Mouse (Mus musculus) intestine, postnatal 0 days (tissue): ENCODE results near the gene Efcab9. TPM values are rescaled to one million over a fixed set of nuclear protein-coding genes. Genes with fewer than 3 reads are reported as not detected.

Experiments used
- ATAC-seq: fragments of 200-750 bp; cut with Nextera tagmentation; 2 replicates; pipeline ENCODE4 v1.8.0; 2017; ENCODE audit warnings: mild to moderate bottlenecking, moderate TSS enrichment, moderate library complexity
- H3K27ac ChIP-seq: fragments of 300-500 bp; sonication (generic); 2 replicates; pipeline ENCODE4 v1.5.1; 2014; ENCODE audit warnings: mild to moderate bottlenecking, low read depth, low read length, moderate library complexity
- H3K27me3 ChIP-seq: fragments of 300-500 bp; sonication (generic); replicated peaks from 2 replicates; pipeline ENCODE4 v1.6.1; 2014; ENCODE audit warnings: low read length, mixed read lengths; ENCODE audit not compliant: control insufficient read depth, insufficient read depth
- H3K36me3 ChIP-seq: fragments of 300-500 bp; sonication (generic); 2 replicates; pipeline ENCODE4 v1.6.1; 2014; ENCODE audit warnings: mild to moderate bottlenecking, moderate library complexity; ENCODE audit not compliant: control insufficient read depth, insufficient read depth
- H3K4me1 ChIP-seq: fragments of 300-500 bp; sonication (generic); replicated peaks from 2 replicates; pipeline ENCODE4 v1.6.1; 2014; ENCODE audit warnings: antibody characterized with exemption, low read length, mixed read lengths; ENCODE audit not compliant: control insufficient read depth, insufficient read depth
- H3K4me2 ChIP-seq: fragments of 300-500 bp; sonication (generic); replicated peaks from 2 replicates; pipeline ENCODE4 v1.6.1; 2014; ENCODE audit warnings: low read depth, mild to moderate bottlenecking, moderate library complexity
- H3K4me3 ChIP-seq: fragments of 300-500 bp; sonication (generic); 2 replicates; pipeline ENCODE4 v1.5.1; 2014; ENCODE audit warnings: low read depth, low read length
- H3K9ac ChIP-seq: fragments of 300-500 bp; sonication (generic); 2 replicates; pipeline ENCODE4 v1.6.1; 2014; ENCODE audit warnings: mild to moderate bottlenecking, low read depth, low read length
- H3K9me3 ChIP-seq: fragments of 300-500 bp; sonication (generic); 2 replicates; pipeline ENCODE4 v1.6.1; 2016; ENCODE audit warnings: mixed run types; ENCODE audit not compliant: control insufficient read depth
- CTCF ChIP-seq: sonication (generic); IDR thresholded peaks from 2 replicates; pipeline ENCODE4 v1.5.1; 2016; ENCODE audit warnings: low read depth, mild to moderate bottlenecking, control low read depth, antibody characterized with exemption, moderate library complexity
- WGBS: fragments of 180-500 bp; shearing (Covaris S2); extraction: QIAGEN DNeasy Blood & Tissue Kit; methylation state at CpG from one replicate; pipeline ENCODE4 v1.1.7; 2014; 5-methylcytosine and 5-hydroxymethylcytosine counted together
- polyA plus RNA-seq: library from polyadenylated mRNA; unstranded; fragments of >200 nt; fragmentation: Nextera tagmentation; extraction: Ambion mirVana; gene quantifications from 2 replicates; pipeline ENCODE4 v1.2.1, GENCODE M21; 2015

Gene Efcab9
- polyA plus RNA-seq = 0.21 and 0.58 TPM in 2 replicates

GRCm38 (mm10) chr11:32531871-32532764 lies at the start of gene Efcab9:
TSS of gene Efcab9 (minus strand) at chr11:32532081.
- H3K4me1 ChIP-seq = no peaks in the 10 kb centered on the region
- H3K27ac ChIP-seq = no peak within 1 kb of the TSS; the same call in 1 of the 2 replicates
- WGBS = 3% methylated on average over 33 of the region's 33 CpGs
- peak within 1 kb of the TSS; percentile 13; the same call in 1 of the 2 replicates for H3K9ac ChIP-seq
- H3K4me3 ChIP-seq = peak within 1 kb of the TSS; percentile 68
- no peaks in the 10 kb centered on the region for H3K27me3 ChIP-seq
- no peak for TF ChIP-seq CTCF
- H3K36me3 ChIP-seq = no peaks in the 10 kb centered on the region
- H3K4me2 ChIP-seq = peak within 1 kb of the TSS; percentile 98
- no peak for ATAC-seq
- no peaks in the 10 kb centered on the region for H3K9me3 ChIP-seq

- ATAC-seq = no peak
- H3K4me1 ChIP-seq = no peaks in the 10 kb centered on the region
- H3K9ac ChIP-seq = no peak overlapping the region
- no peaks in the 10 kb centered on the region for H3K27me3 ChIP-seq
- H3K36me3 ChIP-seq = no peaks in the 10 kb centered on the region; the same call in 1 of the 2 replicates
- H3K27ac ChIP-seq = no peak overlapping the region
- WGBS = 57% methylated on average over 2 of the region's 2 CpGs
- H3K4me3 ChIP-seq = no peak overlapping the region
- H3K9me3 ChIP-seq = no peaks in the 10 kb centered on the region
- H3K4me2 ChIP-seq = no peak overlapping the region
- TF ChIP-seq CTCF = no peak
Observed at GRCm38 (mm10) chr11:32581031-32581430, 49.1 kb upstream of the Efcab9 start.

GRCm38 (mm10) chr11:32580305-32580947 lies 48.5 kb upstream of the Efcab9 start:
- Histone ChIP-seq H3K9me3 (no peaks in the 10 kb centered on the region), H3K4me2 (no peak overlapping the region), H3K27me3 (no peaks in the 10 kb centered on the region), H3K9ac (no peak overlapping the region), H3K27ac (no peak overlapping the region), H3K36me3 (no peaks in the 10 kb centered on the region; the same call in 1 of the 2 replicates), H3K4me1 (no peaks in the 10 kb centered on the region), H3K4me3 (no peak overlapping the region)
- WGBS = 88% methylated on average over 16 of the region's 16 CpGs
- ATAC-seq = no peak
- TF ChIP-seq CTCF = no peak

GRCm38 (mm10) chr11:32576760-32577050 lies 44.8 kb upstream of the Efcab9 start:
- no peak overlapping the region for H3K27ac ChIP-seq
- 40% methylated on average over 5 of the region's 5 CpGs for WGBS
- no peaks in the 10 kb centered on the region for H3K4me1 ChIP-seq
- TF ChIP-seq CTCF = no peak
- H3K4me2 ChIP-seq = no peak overlapping the region
- ATAC-seq = no peak
- no peaks in the 10 kb centered on the region; the same call in 1 of the 2 replicates for H3K36me3 ChIP-seq
- H3K9ac ChIP-seq = no peak overlapping the region
- no peaks in the 10 kb centered on the region for H3K9me3 ChIP-seq
- H3K4me3 ChIP-seq = no peak overlapping the region
- no peaks in the 10 kb centered on the region for H3K27me3 ChIP-seq

- no peak for ATAC-seq
Observed at GRCm38 (mm10) chr11:32575964-32576759, 44.3 kb upstream of the Efcab9 start.

GRCm38 (mm10) chr11:32573669-32574068 lies 41.8 kb upstream of the Efcab9 start:
- no peak for ATAC-seq
- 93% methylated on average over 2 of the region's 2 CpGs for WGBS
- no peak for TF ChIP-seq CTCF
- no peaks in the 10 kb centered on the region for H3K9me3 ChIP-seq
- no peak overlapping the region for H3K9ac ChIP-seq
- H3K27me3 ChIP-seq = no peaks in the 10 kb centered on the region
- no peaks in the 10 kb centered on the region for H3K4me1 ChIP-seq
- H3K4me3 ChIP-seq = no peak overlapping the region
- H3K4me2 ChIP-seq = no peak overlapping the region
- H3K36me3 ChIP-seq = no peaks in the 10 kb centered on the region; the same call in 1 of the 2 replicates
- H3K27ac ChIP-seq = no peak overlapping the region

More at GRCm38 (mm10) chr11:32575964-32576759, 44.3 kb upstream of the Efcab9 start:
- no peaks in the 10 kb centered on the region; the same call in 1 of the 2 replicates for H3K36me3 ChIP-seq
- no peak for TF ChIP-seq CTCF
- H3K27ac ChIP-seq = no peak overlapping the region
- 66% methylated on average over 6 of the region's 6 CpGs for WGBS
- H3K9ac ChIP-seq = no peak overlapping the region
- no peak overlapping the region for H3K4me3 ChIP-seq
- H3K4me1 ChIP-seq = no peaks in the 10 kb centered on the region
- no peak overlapping the region for H3K4me2 ChIP-seq
- H3K9me3 ChIP-seq = no peaks in the 10 kb centered on the region
- H3K27me3 ChIP-seq = no peaks in the 10 kb centered on the region
